Mouse (Mus musculus) kidney, postnatal 14 days (tissue): ENCODE results near the gene Tmprss9.

Experiments
- DNase-seq: peaks from one replicate; pipeline ENCODE4 v3.0.0; 2022; ENCODE audit warnings: mixed read lengths

Tmprss9 gene

GRCm38 (mm10) chr10:80938831-80939550 lies 67.3 kb downstream of the Tmprss9 start:
- DNase-seq = no peak

- DNase-seq = peak; percentile 92
Measured at GRCm38 (mm10) chr10:80939671-80940070, 68.0 kb downstream of the Tmprss9 start.

GRCm38 (mm10) chr10:80940320-80940987 lies 68.8 kb downstream of the Tmprss9 start:
- peak; percentile 85 for DNase-seq

- DNase-seq = no peak
Measured at GRCm38 (mm10) chr10:80940988-80941347, 69.3 kb downstream of the Tmprss9 start.

- DNase-seq = no peak
Measured at GRCm38 (mm10) chr10:80942919-80943318, 71.3 kb downstream of the Tmprss9 start.

GRCm38 (mm10) chr10:80943701-80944100 lies 72.1 kb downstream of the Tmprss9 start:
- DNase-seq = no peak

GRCm38 (mm10) chr10:80944231-80944630 lies 72.6 kb downstream of the Tmprss9 start:
- no peak for DNase-seq

- DNase-seq = no peak
Measured at GRCm38 (mm10) chr10:80946684-80947437, 75.2 kb downstream of the Tmprss9 start.

GRCm38 (mm10) chr10:80947802-80948201 lies 76.2 kb downstream of the Tmprss9 start:
- DNase-seq = peak; percentile 84

- no peak for DNase-seq
Measured at GRCm38 (mm10) chr10:80948570-80948969, 76.9 kb downstream of the Tmprss9 start.

GRCm38 (mm10) chr10:80949081-80949480 lies 77.4 kb downstream of the Tmprss9 start:
- no peak for DNase-seq
